Mouse (Mus musculus) myocyte (in vitro differentiated cells): Measurements from ENCODE around the gene Srpr. TPM values are rescaled to one million over a fixed set of nuclear protein-coding genes. Genes with fewer than 3 reads are reported as not detected.

Source experiments
- H3K27me3 ChIP-seq: one replicate; pipeline ENCODE4 v1.6.1; 2011; ENCODE audit not compliant: control insufficient read depth, insufficient read depth, insufficient read length
- H3K36me3 ChIP-seq: one replicate; pipeline ENCODE4 v1.6.1; 2011; ENCODE audit not compliant: control insufficient read depth, insufficient read depth
- H3K4me2 ChIP-seq: one replicate; pipeline ENCODE4 v1.6.1; 2011; ENCODE audit warnings: low read depth, control low read depth
- H3K4me3 ChIP-seq: one replicate; pipeline ENCODE4 v1.5.1; 2011; ENCODE audit warnings: mild to moderate bottlenecking, control low read depth, moderate library complexity
- H3K79me2 ChIP-seq: one replicate; pipeline ENCODE4 v1.6.1; 2011; ENCODE audit not compliant: control insufficient read depth, insufficient read depth
- H3ac ChIP-seq: one replicate; pipeline ENCODE4 v1.6.1; 2011; ENCODE audit not compliant: control insufficient read depth, insufficient read length
- CEBPB ChIP-seq: IDR thresholded peaks from 2 replicates; pipeline ENCODE4 v1.6.1; 2011; ENCODE audit warnings: mild to moderate bottlenecking, moderate library complexity; ENCODE audit not compliant: poor library complexity, insufficient read depth, severe bottlenecking
- E2F4 ChIP-seq: IDR thresholded peaks from one replicate; pipeline ENCODE4 v1.6.1; 2011; ENCODE audit warnings: mild to moderate bottlenecking, control low read depth, moderate library complexity; ENCODE audit not compliant: insufficient read depth
- MAX ChIP-seq: IDR thresholded peaks from one replicate; pipeline ENCODE4 v1.6.1; 2011; ENCODE audit warnings: low read depth, mild to moderate bottlenecking, control low read depth
- MYOD1 ChIP-seq, 3 experiments: IDR thresholded peaks; one replicate each; pipeline ENCODE4 v1.6.1; 2011; ENCODE audit warnings: control low read depth in 2 of 3, low read depth in 2 of 3, mild to moderate bottlenecking in 2 of 3, moderate library complexity in 1 of 3; ENCODE audit not compliant: insufficient read length in 2 of 3, control insufficient read depth in 1 of 3
- MYOG ChIP-seq, 3 experiments: IDR thresholded peaks; one replicate each; pipeline ENCODE4 v1.6.1; 2011; ENCODE audit warnings: control low read depth in 2 of 3, low read depth in 2 of 3, mild to moderate bottlenecking in 2 of 3; ENCODE audit not compliant: insufficient read length in 2 of 3, control insufficient read depth in 1 of 3, insufficient read depth in 1 of 3
- POLR2A ChIP-seq: IDR thresholded peaks from one replicate; pipeline ENCODE4 v1.6.1; 2011; ENCODE audit warnings: low read depth, mild to moderate bottlenecking, control low read depth, moderate library complexity; ENCODE audit not compliant: insufficient read length
- POLR2AphosphoS2 ChIP-seq: IDR thresholded peaks from one replicate; pipeline ENCODE4 v1.6.1; 2011; ENCODE audit warnings: low read depth, control low read depth; ENCODE audit not compliant: insufficient read length
- REST ChIP-seq: IDR thresholded peaks from one replicate; pipeline ENCODE4 v1.6.1; 2011; ENCODE audit warnings: mild to moderate bottlenecking, control low read depth, moderate library complexity; ENCODE audit not compliant: insufficient read depth, insufficient read length
- SRF ChIP-seq: IDR thresholded peaks from one replicate; pipeline ENCODE4 v1.6.1; 2011; ENCODE audit warnings: low read depth; ENCODE audit not compliant: control insufficient read depth, insufficient read length
- TCF12 ChIP-seq: IDR thresholded peaks from one replicate; pipeline ENCODE4 v1.6.1; 2011; ENCODE audit warnings: mild to moderate bottlenecking, control low read depth; ENCODE audit not compliant: poor library complexity, insufficient read depth, severe bottlenecking
- TCF3 ChIP-seq: IDR thresholded peaks from one replicate; pipeline ENCODE4 v1.6.1; 2011; ENCODE audit warnings: low read depth, control low read depth; ENCODE audit not compliant: insufficient read length
- USF1 ChIP-seq: IDR thresholded peaks from one replicate; pipeline ENCODE4 v1.6.1; 2011; ENCODE audit warnings: low read depth, mild to moderate bottlenecking, control low read depth, moderate library complexity
- polyA plus RNA-seq: library from polyadenylated mRNA; unstranded; fragments of >200 nt; fragmentation: generic; extraction: Trizol; gene quantifications from one replicate; pipeline ENCODE4 v1.2.1, GENCODE M21; 2012; ENCODE audit warnings: missing spikeins

Gene Srpr
- polyA plus RNA-seq, 1 experiment, result 103 TPM

DNA sequence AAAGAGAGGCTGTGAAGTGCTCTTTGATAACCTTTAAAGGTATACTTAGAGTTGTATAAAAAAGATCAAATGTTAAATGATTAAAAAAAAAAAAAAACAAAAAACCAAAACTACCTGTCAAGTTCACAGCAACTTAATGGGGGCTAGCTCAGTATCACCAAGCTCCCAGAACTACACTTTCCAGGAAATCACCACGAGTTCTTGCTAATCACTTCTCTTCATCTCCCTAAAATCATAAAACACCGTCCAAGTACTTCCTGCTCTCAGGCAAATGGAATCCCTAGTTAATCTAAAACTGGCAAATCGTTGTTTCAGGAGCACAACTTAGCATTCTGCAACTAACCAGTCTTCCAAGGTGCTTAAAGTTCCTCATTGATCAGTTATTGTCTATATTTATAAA is 64.5 kb downstream of the Srpr start:
- Histone ChIP-seq H3K4me2 (no peak overlapping the region), H3K4me3 (no peak overlapping the region), H3ac (no peak overlapping the region), H3K27me3 (no peaks in the 10 kb centered on the region), H3K36me3 (no peaks in the 10 kb centered on the region), H3K79me2 (peaks cover 57% of the 10 kb centered on the region)
- no peak for TF ChIP-seq POLR2AphosphoS2

DNA sequence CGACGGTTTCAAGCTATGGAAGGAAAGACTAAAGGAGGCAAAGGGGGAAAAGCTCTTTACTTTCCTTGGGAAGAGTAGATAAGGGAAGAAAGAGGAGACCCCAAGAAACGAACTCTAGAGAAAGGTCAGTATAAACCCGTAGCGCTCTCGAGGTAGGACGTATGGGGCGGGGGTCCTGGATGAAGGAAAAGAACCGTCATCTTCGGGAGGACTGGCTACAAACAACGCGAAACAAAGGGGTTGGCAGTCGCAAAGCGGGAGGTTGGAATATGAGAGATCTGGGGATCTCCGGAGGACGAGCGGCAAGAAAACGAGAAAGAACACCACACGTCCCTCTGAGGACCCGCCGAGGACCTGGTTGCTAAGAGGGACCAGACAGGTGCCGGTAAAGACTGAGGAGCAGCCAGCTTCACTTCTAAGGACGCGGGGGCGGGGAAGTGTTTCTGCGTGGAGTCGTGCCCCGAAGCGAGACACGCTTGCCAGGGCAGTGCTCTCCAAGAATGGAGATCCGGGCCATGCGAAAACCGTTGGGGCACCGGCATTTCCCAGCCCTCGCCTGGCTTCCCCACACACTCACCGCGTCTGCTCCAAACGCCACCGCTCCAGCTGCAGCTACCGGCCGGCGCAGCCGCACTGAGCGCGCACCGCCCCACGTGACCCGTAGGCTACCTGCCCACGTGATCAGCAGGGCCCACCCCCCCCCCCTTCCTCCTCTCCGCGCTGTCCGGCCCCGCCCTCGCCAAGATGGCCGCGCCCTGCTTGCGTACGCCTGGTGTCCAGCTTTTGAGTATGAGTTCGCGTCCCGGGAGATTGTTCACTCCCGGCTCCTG is 67.4 kb downstream of the Srpr start, which contains the start of the genes Fam118b and Rpusd4:
Gene Fam118b, minus strand, starts transcription at position 660 of the 830 bp plus-strand sequence.
Gene Rpusd4, plus strand, starts transcription at position 720 of the 830 bp plus-strand sequence.
- Histone ChIP-seq H3K4me3 (peak within 1 kb of the TSS; percentile 99), H3K27me3 (no peaks in the 10 kb centered on the region), H3ac (peak within 1 kb of the TSS; percentile 83), H3K79me2 (peaks cover 54% of the 10 kb centered on the region), H3K4me2 (peak within 1 kb of the TSS; percentile 97), H3K36me3 (peaks cover 14% of the 10 kb centered on the region)
- TF ChIP-seq REST, result no peak
- peak; percentile 92 for TF ChIP-seq USF1
- no peak for TF ChIP-seq TCF12
- TF ChIP-seq SRF, result peak; percentile 28
- TF ChIP-seq MYOG (IDR thresholded peaks at IDR 0.05; ENCODE audit: control insufficient read depth in 1 of 3, insufficient read depth in 1 of 3, insufficient read length in 2 of 3, low read depth in 2 of 3), result peak in 2 of 3 experiments; percentile 59 to 62
- TF ChIP-seq POLR2AphosphoS2, result peak; percentile 99
- TF ChIP-seq MYOD1 (IDR thresholded peaks at IDR 0.05; ENCODE audit: control insufficient read depth in 1 of 3, insufficient read length in 2 of 3, low read depth in 2 of 3), result peak in 2 of 3 experiments; percentile 25 to 67
- TF ChIP-seq TCF3, result no peak
- TF ChIP-seq POLR2A, result peak; percentile 100

DNA sequence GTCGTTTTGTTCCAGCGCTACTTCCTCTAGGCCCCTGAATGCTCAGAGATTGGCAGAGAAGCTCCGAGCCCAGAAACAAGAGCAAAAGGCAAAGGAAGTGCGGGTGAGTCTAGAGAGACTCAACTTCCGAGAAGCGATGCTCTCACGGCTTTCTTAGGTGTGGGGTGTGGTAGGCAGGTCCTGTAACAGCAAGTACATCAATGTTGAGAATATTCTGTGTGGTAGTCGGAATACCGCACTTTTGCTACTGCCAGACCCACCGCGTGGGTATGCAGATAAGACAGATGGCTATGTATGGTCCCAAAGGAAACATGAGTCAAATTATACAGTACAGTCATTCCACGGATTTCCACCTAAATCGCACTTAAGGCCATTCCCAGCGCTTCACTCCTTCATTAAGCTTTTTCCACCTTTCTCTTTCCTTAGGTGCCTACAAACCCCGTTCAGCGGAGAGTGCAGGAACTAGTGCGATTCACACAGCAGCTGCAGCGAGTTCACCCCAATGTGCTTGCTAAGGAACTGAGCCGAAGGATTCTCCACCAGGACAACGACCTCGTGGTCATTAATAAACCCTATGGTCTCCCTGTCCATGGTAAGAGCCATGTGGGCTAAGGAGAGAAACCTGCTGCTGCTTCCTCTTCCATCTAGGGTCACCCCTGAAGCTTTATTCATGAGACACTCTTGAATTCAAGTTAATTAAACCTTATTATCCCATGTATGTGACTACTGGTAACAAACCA is 68.2 kb downstream of the Srpr start:
- Histone ChIP-seq H3K4me3 (peak overlapping the region; percentile 99), H3ac (peak overlapping the region; percentile 83), H3K36me3 (peaks cover 22% of the 10 kb centered on the region), H3K27me3 (no peaks in the 10 kb centered on the region), H3K4me2 (peak overlapping the region; percentile 97), H3K79me2 (peaks cover 49% of the 10 kb centered on the region)
- TF ChIP-seq TCF3, result no peak
- no peak for TF ChIP-seq POLR2A
- TF ChIP-seq REST, result no peak
- no peak for TF ChIP-seq MYOG (IDR thresholded peaks at IDR 0.05; ENCODE audit: control insufficient read depth in 1 of 3, insufficient read depth in 1 of 3, insufficient read length in 2 of 3, low read depth in 2 of 3)
- no peak for TF ChIP-seq USF1
- no peak for TF ChIP-seq MAX
- no peak for TF ChIP-seq E2F4

DNA sequence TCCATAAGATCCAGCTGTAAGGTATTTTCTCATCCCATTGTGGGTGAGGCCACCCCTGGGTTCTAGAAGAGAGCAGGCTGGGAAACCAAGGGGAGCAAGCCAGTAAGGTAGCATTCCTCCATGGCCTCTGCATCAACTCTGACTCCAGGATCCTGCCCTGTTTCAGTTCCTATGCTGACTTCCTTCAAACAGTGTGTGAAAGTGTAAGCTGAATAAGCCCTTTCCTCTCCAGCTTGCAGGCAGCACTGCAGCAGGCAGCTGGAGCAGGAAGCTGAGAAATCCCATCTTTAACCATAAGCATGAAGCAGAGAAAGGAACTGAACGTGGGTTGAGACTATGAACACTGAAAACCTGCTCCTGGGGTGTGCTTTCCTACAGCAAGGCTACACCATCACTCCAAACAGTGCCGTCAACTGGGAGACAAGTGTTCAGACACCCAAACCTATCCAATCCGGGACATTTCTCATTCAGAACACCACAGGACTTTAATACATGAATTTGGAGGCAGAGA is 77.9 kb downstream of the Srpr start:
- Histone ChIP-seq H3K27me3 (no peaks in the 10 kb centered on the region), H3K79me2 (no peaks in the 10 kb centered on the region), H3K4me3 (no peak overlapping the region), H3K4me2 (no peak overlapping the region), H3K36me3 (peaks cover 23% of the 10 kb centered on the region), H3ac (no peak overlapping the region)
- no peak for TF ChIP-seq SRF
- TF ChIP-seq TCF12, result no peak
- TF ChIP-seq TCF3, result no peak
- TF ChIP-seq USF1, result no peak
- TF ChIP-seq MYOG (IDR thresholded peaks at IDR 0.05; ENCODE audit: control insufficient read depth in 1 of 3, insufficient read depth in 1 of 3, insufficient read length in 2 of 3, low read depth in 2 of 3), result no peak
- TF ChIP-seq REST, result no peak
- TF ChIP-seq CEBPB, result no peak
- no peak for TF ChIP-seq POLR2AphosphoS2
- no peak for TF ChIP-seq POLR2A
- no peak for TF ChIP-seq E2F4
- no peak for TF ChIP-seq MYOD1 (IDR thresholded peaks at IDR 0.05; ENCODE audit: control insufficient read depth in 1 of 3, insufficient read length in 2 of 3, low read depth in 2 of 3)
- TF ChIP-seq MAX, result no peak
